Mouse (Mus musculus) granulocyte monocyte progenitor cell, adult 5-6 weeks (primary cell): ENCODE results near the gene Sdhb. TPM values are rescaled to one million over a fixed set of nuclear protein-coding genes. Genes with fewer than 3 reads are reported as not detected.
A peak's percentile ranks its signal among the peaks of the same experiment; 100 is the strongest.

Experiments
- ATAC-seq: replicated peaks from 2 replicates; pipeline ENCODE4 v1.8.0; 2016; ENCODE audit warnings: mild to moderate bottlenecking, moderate TSS enrichment, inconsistent platforms; ENCODE audit not compliant: poor library complexity, severe bottlenecking
- total RNA-seq, 2 experiments: library from RNA; stranded (forward) in 1 of 2; stranded (reverse) in 1 of 2; fragments of 200-712, 200-1000 nt in 1 of 2; fragments of >200 nt in 1 of 2; fragmentation: Nextera tagmentation in 1 of 2; gene quantifications; 2 replicates each; pipeline ENCODE4 v1.2.3; 2014 to 2017

Gene Sdhb
- total RNA-seq, 2 experiments from 2014 or later = 116 to 167 TPM

GRCm38 (mm10) chr4:140947487-140948440 is 13.2 kb upstream of the Sdhb start:
- ATAC-seq = no peak

- ATAC-seq = no peak
Measured at GRCm38 (mm10) chr4:140948481-140948880, 12.5 kb upstream of the Sdhb start.

- ATAC-seq = no peak
Measured at GRCm38 (mm10) chr4:140949052-140949451, 12.0 kb upstream of the Sdhb start.

DNA sequence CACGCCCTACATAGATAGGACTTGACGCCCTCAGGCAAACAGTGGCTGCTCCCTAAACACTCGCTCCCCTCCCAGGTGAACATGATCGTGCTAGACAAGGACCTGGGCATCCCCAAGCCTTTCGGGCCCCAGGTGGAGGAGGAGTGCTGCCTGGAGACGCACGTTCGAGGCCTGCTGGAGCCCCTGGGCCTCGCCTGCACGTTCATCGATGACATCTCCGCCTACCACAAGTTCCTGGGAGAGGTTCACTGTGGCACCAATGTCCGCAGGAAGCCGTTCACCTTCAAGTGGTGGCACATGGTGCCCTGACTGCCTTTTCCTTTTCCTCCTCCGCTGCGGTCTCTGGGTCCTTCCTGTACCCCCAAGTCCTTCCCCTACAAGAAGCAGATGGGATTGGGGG is 11.4 kb upstream of the Sdhb start:
- no peak for ATAC-seq

DNA sequence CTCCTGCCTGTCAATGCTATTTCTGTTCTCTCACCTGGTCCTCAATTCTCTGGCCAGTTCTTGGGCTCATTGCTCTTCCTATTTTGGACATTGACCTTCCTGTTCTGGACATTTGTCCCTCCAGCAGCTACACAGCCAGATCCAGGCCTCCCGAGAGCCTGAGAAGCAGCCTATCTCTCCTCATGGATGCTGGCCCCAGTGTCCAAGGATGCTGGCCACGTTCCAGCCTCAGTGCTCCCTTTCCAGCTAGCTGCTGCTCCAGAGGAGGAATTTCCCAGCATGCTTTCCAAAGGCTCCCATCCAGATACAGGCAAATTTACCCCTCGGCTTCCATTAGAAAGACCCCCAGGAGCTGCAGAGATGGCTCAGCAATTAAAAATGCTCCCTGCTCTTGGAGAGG is 10.4 kb upstream of the Sdhb start:
- no peak for ATAC-seq

- peak; percentile 90 for ATAC-seq
Measured at GRCm38 (mm10) chr4:140951861-140952641, 9.0 kb upstream of the Sdhb start.

- no peak for ATAC-seq
Measured at GRCm38 (mm10) chr4:140957131-140957702, 3.8 kb upstream of the Sdhb start.

DNA sequence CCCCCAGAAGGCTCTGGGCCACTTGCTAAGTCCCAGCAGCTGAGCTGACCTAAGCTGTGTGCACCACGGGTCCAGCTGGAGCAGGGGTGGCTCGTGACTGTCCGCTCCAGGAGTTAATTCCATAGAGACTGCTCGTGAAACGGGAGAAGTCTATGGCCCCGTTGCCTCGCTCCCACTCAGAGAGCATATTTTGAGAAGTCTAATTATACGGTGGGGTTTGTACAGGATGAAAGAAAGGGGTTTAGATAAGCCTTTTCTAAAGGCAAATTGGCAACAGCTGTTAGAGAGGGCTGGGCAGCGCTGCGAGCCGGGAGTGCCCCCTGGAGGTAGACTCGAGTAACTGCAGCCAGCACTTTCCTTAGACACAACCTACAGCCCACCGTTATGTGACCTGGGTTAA is 3.3 kb upstream of the Sdhb start:
- peak; percentile 43 for ATAC-seq

DNA sequence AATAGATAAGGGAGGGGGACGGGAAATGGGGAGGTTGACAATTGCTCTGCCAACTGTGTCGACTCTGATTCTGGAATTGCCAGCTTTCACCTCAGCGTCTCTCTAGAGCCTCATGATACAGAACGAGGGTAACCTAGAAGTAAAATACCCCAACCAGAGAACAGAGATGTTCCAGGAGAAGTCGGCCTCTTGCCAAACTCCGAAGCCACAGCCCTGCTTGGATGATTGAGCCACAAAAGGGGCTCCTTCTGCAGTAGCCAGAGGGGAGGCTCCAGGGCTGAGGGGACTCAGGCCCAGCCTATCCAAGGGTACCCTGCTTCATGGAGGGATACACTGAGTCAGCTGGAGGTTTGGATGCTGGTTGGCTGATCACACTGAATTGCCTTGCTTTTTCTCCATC is 2.7 kb upstream of the Sdhb start:
- ATAC-seq = no peak

DNA sequence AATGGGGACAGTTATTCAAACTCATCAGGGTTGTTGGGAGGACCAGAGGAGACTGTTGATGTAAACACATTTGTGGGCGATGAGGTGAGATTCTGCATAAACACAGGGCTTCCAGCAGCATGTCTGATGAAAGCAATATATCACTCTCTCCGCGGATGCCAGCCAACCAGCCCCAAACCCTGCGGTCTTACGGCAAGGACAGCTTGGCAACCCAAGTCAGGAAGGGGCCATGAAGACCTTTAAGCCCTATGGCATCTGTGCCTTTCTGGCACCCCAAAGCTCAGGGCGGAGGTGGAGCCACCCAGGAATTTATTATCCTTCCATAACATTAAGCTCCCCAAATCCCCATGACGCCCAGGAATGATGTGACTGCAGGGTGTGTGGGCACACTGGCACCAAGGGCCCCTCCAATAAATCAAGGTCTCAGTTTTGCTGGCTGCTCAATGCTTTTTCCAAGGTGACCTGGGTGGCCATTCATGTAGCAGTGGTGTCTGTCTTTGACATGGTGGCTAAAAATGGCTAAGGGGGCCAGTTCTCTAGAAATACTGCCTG is 1.8 kb upstream of the Sdhb start:
- ATAC-seq = no peak

DNA sequence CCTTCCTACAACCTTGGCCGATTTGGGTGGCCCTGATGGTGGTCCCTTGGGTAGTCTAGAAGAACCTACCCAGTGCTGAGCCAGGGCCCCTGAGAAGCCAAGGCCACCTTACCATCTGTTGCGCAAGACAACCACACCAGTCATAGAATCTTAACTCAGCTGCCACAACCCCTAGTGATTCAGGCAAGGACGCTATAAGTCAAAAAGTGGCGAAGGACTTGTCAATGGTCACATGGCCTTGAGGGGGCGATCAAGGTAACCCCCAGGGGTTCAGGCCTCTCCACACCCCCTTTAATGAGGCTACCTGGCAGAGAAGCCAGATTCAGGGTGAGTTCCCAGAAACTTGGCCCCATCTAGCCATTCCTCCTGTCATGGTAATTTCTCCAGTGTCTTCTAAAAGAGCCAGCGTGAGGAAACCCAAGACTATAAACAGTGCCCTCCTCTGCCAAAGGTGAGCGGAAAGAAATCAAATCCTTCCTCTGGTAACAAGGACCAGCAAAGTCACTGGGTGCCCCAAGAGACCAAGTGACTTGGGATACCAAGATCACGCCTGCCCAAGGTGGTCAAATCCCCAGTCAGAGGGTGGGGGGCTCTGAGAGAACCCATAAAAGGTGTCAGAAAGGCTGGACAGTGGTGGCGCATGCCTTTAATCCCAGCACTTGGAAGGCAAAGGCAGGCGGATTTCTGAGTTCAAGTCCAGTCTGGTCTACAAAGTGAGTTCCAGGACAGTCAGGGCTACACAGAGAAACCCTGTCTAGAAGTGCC is 1.1 kb upstream of the Sdhb start:
- ATAC-seq = 0 out of 2 replicates have a peak, but pooled peaks have one; percentile 5

GRCm38 (mm10) chr4:140961467-140962206 is 634 bp downstream of the Sdhb start:
- ATAC-seq = peak; percentile 9

GRCm38 (mm10) chr4:140962207-140962909 is 1.4 kb downstream of the Sdhb start:
- no peak for ATAC-seq

DNA sequence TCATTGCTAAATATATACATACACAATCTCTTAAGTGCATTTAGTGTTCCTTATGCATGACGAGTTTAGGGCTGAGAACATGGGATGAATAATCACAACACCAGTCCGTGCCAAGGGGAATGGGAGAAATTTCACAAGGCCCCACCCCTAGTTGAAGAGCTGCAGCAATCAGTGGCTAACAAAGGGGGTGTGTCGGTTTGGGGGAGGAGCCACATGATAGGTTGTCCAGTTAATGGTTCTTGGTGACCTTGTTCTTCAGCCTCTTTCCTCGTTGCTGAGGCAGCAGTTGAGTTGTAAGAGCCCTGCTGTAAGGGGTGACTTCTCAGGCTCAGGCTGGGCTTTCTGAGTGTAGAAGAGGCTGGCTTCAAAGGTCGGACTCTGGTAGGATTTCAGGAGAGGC is 1.9 kb downstream of the Sdhb start:
- ATAC-seq = no peak

DNA sequence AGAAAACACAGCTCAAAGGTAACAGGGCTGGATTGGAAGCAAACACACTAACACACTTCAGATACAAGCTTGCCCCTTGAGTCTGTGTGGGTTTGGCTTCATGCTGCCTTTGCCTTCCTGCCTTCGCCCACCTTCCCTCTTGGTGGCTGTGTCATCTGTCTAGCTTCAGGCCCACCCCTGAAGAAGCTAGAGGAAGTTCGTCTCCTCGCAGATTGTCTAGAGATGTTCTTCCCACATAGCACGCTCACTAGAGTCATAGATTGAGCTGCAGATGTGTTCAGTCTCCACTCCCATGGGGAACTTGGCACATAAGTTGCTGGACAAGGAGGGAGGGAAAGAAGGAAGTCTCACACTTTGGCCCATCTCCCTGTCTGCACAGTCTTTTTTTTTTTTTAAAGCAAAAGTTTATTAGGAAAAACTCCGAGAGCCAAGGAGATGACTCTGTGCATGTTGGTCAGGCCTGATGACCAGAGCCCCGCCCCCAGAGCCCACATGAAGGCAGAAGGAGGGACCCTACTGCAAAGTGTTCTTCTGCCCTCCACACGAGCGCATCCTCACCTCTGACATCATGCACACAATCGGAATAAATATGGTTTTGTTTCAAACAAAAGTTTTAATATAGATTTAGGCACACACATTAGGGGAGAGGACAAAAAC is 3.1 kb downstream of the Sdhb start:
- 0 out of 2 replicates have a peak, but pooled peaks have one; percentile 6 for ATAC-seq

GRCm38 (mm10) chr4:140964620-140965019 is 3.6 kb downstream of the Sdhb start:
- ATAC-seq = peak; percentile 48

DNA sequence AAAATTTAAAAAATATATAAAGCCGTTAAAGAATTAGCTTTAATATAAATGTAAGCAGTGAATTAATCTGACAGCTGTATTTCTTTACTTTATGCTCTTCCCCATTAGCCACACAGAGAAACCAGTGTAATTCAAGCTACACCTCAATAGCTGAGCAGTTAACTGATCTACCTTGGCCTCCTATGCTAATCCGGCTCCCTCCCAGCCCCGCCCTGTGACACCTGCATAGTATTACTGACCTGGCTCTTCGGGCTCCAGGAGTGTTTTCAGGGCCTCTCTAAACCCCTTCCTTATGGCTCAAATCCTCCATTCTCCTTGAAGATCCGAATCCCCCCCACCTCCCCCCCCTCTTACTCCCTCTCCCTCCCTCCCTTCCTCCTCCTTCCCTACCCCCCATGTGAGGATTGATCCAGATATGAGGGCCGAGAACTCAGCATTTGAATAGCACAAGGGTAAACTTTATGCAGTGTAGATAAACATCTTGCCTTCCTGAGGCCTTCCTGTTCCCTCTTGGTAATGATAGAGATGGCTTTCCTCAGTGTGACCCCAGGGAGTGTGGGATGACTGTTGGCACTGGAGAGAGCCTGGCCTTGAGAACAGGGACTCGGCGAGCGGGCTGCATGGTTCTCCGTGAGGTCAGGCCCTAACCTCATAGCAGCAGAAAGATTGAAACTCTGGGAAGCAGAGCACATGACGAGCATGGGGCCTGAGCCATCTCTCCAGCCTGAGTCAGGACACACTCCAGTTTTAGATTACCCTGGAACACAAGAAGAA is 6.6 kb downstream of the Sdhb start:
- no peak for ATAC-seq
